Mouse (Mus musculus): Measurements from ENCODE around the gene Rpl27a.

GRCm38 (mm10) chr7:109518838-109519696, at the start of gene Rpl27a:
- TF ChIP-seq MAX (IDR thresholded peaks at IDR 0.05; ENCODE audit: low read depth) (no peak), USF1 (IDR thresholded peaks at IDR 0.05; ENCODE audit: low read depth) (peak; percentile 41), TCF3 (IDR thresholded peaks at IDR 0.05; ENCODE audit: insufficient read length, low read depth) (no peak), MYOG (IDR thresholded peaks at IDR 0.05; ENCODE audit: control insufficient read depth in 1 of 3, insufficient read depth in 1 of 3, insufficient read length in 2 of 3, low read depth in 2 of 3) (peak in 1 of 3 experiments; percentile 5), POLR2A (IDR thresholded peaks at IDR 0.05; ENCODE audit: insufficient read length, low read depth) (peak; percentile 87), MYOD1 (IDR thresholded peaks at IDR 0.05; ENCODE audit: control insufficient read depth in 1 of 3, insufficient read length in 2 of 3, low read depth in 2 of 3) (peak in 1 of 3 experiments; percentile 14), CEBPB (IDR thresholded peaks at IDR 0.05; ENCODE audit: insufficient read depth, poor library complexity, severe bottlenecking) (no peak), E2F4 (IDR thresholded peaks at IDR 0.05; ENCODE audit: insufficient read depth) (no peak), SRF (IDR thresholded peaks at IDR 0.05; ENCODE audit: control insufficient read depth, insufficient read length, low read depth) (peak; percentile 51), POLR2AphosphoS2 (IDR thresholded peaks at IDR 0.05; ENCODE audit: insufficient read length, low read depth) (peak; percentile 86)
